Mouse (Mus musculus): ENCODE data around the gene Chn2.

- TF ChIP-seq GATA1 (IDR thresholded peaks at IDR 0.05; ENCODE audit: borderline replicate concordance, low read length) (no peak), FLI1 (IDR thresholded peaks at IDR 0.05; ENCODE audit: low read length) (no peak)
Measured at GRCm38 (mm10) chr6:54258462-54258861, 219.1 kb downstream of the Chn2 start.
